Mouse (Mus musculus) spleen, embryonic (tissue): ENCODE results near the gene Psrc1.

Experiments
- CTCF ChIA-PET: fragments of 350-600 bp; sonication (Branson Sonifier 250); formaldehyde crosslinking; loops from one replicate; lab custom pipeline; 2022; lab: Charles Lee

Gene Psrc1

GRCm38 (mm10) chr3:108384425-108384824 is 786 bp downstream of the Psrc1 start:
- CTCF ChIA-PET, result interaction anchor here (0.6 kb wide), 1 partner anchor 23 kb away, joined by 3 read pairs; no protein-coding TSS in a partner anchor

DNA sequence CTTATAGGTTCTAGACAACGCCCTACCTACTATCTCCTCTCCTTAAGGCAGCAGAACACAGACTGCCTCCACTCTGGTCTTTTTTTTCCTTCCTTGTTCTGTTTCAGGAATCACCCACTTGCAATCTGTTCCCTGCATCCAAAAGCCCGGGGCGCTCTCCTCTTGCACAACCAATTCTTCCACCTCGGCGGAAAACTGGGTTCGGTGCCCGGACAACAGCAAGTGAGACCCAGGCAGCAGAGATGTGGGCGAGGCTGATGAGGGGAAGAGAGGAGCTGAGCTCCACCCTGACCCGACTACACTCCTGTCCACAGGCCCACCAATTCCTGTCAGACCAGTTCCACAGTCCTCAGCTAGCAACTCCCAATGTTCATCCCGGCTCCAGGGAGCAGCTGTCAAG is 2.5 kb downstream of the Psrc1 start:
- CTCF ChIA-PET, result interaction anchor here (0.6 kb wide), 1 partner anchor 201 kb away, joined by 3 read pairs; no protein-coding TSS in a partner anchor

DNA sequence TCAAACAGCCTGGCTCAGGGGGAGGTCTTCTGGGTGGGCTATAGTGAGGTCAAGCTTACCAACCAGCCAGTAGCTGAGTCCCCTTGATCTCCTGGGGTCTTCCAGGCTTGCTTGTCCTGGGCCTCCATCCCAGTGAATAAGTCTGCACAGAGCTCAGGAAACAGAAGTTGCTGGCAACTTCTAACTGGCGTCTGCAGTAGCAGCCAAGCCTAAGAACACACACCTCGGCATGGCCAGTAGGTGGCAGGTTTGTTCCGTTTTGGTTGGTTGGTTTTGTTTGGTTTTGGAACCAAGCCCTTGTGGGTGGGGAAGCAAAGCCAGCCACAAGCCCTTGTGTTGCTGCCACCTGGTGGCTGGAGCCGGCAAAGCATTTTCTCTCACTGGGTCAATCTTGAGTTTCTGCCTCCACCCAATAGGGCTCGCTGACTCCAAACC is 5.5 kb downstream of the Psrc1 start:
- CTCF ChIA-PET, result interaction anchor here (1.1 to 1.5 kb wide), 2 partner anchors 12 to 225 kb away, joined by 3 to 7 read pairs; no protein-coding TSS in a partner anchor

GRCm38 (mm10) chr3:108392299-108392698 is 8.7 kb downstream of the Psrc1 start:
- CTCF ChIA-PET, result no interaction called here

GRCm38 (mm10) chr3:108392793-108393192 is 9.2 kb downstream of the Psrc1 start:
- CTCF ChIA-PET, result no interaction called here

DNA sequence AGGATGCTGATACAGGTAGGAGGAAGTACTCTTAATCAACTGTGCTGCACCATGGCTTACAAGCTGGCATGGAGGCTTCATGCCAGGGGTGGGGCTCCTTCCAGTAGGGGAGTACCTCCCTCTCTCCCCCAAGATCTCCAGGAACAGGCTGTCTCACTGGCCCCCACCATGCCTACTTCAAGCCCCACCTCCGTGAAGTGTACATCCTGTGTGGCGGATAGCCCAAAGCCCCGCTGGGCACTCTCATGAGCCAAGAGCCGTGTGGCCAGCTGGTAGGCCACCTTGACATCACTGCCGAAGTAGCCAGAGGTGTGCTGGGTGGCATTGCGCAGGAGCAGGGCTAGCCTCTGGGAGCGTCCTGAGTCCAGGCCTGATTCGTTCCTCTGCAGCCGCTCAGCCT is 14.6 kb downstream of the Psrc1 start:
- CTCF ChIA-PET, result no interaction called here

DNA sequence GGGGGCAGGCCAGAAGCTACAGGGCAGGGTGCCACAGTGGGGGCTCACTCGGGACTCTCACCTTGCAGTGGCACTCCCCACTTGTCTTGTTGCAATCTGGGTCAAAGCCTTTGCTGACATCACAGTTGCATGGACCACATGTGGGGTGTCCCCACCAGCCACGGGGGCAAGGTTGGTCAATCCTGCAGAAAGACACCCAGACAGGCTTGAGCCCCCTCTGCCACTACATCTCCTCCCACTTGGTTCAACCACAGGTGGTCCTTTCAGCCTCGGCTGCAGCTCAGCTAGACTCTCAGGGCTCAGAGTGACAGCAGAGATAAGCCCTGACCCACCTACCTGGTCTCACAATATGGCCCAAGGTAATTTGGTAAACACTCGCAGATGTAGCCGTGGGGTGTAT is 16.8 kb downstream of the Psrc1 start:
- CTCF ChIA-PET, result no interaction called here

DNA sequence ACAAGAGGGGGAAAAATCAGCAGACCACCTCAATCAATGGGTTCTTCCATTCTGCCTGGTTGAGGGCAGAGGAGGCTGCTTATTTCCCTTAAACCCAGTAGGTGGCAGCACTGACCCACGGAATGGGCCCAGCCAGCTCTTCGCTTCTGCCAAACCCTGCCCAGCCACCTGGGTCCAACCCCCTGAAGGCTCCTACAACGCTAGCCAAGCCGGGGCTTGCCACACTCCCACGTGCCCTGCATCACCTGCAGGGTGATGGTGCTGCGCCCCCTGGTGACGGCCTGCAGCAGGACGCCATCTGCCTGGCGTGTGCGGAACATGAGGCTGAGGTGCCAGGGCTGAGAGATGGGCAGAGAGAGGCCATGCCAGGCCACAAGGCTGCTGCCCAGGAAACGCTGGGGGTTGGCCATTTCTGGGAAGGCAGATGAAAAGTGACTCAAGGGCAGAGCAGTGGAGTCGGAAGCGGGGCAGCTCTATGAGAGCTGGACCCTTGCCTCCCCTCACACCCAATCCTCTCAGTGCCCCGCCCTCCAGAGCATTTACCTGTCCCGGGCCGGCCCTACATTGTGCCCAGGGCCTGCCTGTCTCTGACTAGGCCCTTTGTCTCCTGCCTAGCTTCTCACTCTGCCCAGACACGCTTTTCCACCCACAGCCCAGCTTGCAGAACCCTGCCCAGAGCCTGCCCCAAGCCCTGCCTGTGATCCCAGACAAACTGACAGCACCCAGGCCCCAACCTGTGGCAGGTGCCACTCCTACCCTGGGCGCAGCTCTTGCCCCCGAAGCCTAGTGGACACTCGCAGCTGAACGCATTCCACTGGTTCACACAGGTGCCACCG is 18.3 kb downstream of the Psrc1 start:
- CTCF ChIA-PET, result interaction anchor here (0.7 to 1.3 kb wide), 4 partner anchors 13 to 226 kb away, joined by 3 read pairs; partner anchors contain the start of gene Celsr2

- CTCF ChIA-PET, result interaction anchor here (0.8 to 1.3 kb wide), 2 partner anchors 13 to 88 kb away, joined by 3 read pairs; partner anchors contain the start of gene Celsr2
Measured at GRCm38 (mm10) chr3:108402528-108402920, 18.9 kb downstream of the Psrc1 start.

- CTCF ChIA-PET, result no interaction called here
Measured at GRCm38 (mm10) chr3:108405536-108406305, 22.1 kb downstream of the Psrc1 start.

GRCm38 (mm10) chr3:108406306-108406885 is 22.8 kb downstream of the Psrc1 start:
- CTCF ChIA-PET, result no interaction called here

DNA sequence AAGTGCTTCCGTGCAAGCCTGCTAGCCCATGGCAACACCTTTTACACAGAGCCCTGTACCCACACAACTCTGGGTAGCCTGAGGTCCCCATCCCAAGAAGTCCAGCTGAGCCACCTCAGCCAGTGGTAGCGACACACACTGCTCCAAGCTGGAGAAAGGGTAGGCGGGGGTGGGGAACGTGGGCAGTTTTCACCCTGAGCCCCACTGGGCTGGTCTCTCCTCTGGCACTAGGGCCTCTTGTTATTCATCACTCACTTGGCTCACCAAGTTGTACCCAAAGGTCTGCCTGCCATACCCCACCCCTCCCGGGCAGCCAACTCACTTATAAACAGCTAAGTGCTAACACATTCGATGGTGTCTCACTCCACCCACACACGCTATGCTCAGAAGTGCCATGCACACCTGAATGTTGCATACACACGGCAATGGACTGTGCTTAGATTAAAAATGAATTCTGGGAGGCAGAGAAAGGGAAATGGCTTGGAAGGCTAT is 24.9 kb downstream of the Psrc1 start:
- CTCF ChIA-PET, result interaction anchor here (0.7 kb wide), 1 partner anchor 37 kb away, joined by 5 read pairs; no protein-coding TSS in a partner anchor

DNA sequence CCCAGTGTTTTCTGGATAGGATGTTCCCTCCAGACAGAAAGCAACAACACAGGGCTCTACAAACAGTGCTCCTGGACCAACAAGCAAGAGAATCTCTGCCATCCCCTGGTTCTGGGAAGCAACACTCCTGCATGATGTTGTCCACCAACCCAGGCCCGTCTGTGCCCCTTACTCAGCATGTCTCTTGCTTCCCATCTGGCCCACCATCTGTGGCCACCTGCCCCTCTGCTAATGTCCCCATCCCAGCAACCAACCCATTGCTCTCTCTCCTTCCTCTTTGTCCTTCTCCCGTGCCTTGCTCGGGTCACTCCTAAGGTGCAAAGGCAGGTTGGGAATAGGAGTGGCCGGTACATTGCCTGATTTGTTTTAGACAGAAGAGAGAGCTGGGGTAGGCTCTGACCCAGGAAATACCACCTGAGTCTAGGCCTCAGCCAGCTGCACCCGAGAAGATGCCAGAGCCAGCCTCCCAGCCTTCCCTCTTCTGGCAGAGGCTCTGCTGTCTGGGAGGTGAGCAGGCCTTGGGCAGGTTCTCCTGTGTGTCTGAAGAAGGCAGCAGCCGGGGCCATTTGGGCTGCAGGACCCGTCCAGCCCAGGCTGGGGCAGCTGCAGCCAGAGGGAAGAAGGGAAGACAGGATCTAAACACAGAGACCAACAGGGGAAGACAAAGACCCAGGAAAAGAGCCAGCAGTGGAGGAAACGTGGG is 26.2 kb downstream of the Psrc1 start:
- CTCF ChIA-PET, result no interaction called here

DNA sequence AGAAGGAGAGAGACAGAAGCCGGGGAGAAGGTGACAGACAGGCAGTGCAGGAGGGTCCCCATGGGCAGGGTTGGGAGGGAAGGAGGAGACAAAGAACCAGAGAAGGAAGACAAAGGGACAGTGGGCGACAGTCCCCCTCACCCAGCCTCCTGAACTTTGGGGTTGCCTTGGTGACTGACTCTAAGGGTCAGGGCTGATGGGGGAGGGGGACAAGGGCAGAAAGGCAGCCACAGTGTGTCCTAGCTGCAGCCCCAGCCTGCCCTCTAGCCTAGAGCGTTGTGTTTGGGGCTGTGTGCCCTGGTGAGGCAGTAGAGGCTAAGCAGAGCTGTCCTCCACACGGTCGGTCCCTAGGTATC is 26.7 kb downstream of the Psrc1 start:
- CTCF ChIA-PET, result no interaction called here

GRCm38 (mm10) chr3:108411026-108411753 is 27.6 kb downstream of the Psrc1 start:
- CTCF ChIA-PET, result no interaction called here

DNA sequence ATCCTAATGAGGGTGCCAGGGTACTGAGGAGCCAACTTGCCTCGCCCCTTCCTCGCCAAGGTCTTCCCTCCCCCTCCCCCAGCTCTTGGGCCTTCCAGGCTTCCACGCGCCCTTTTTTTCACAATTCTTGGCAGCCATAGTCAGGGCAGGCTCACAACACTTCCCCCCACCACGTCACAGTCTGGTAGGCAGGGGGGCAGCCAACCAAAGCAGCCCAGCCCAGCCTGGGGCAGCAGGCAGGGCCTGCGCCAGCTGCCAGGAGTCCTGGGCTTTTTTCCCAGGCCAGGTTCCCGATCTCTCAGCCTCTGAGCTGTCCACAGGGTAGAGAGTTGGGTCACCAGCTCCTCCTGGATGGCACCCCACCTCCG is 28.1 kb downstream of the Psrc1 start:
- CTCF ChIA-PET, result no interaction called here

DNA sequence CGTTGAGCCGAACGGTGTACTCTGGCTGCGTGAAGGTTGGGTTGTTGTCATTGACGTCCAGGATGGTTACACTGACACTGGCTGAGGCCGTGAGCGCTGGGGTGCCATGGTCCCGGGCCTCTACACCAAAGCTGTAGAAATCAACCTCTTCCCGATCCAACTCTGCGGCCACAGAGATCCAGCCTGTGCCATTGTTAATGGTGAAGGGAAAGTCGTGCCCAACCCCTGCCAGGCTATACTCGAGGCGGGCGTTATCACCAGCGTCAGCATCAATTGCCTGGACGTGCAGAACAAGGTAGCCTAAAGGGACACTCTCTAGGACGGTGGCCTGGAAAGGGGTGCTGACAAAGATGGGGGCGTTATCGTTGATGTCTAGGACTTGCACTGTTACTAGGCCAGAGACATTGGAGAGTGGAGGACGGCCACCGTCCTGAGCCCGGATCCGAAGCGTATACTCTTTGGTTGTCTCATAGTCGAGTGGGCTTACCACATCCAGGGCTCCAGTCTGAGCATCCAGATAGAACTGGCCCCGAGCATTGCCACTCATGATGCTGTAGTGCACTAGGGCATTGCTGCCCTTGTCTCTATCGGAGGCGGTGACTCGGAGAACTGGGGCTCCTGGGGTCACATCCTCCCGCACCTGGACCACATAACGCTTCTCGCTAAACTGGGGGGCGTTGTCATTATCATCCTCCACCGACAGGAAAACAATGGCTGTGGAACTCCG is 30.2 kb downstream of the Psrc1 start:
- CTCF ChIA-PET, result no interaction called here

DNA sequence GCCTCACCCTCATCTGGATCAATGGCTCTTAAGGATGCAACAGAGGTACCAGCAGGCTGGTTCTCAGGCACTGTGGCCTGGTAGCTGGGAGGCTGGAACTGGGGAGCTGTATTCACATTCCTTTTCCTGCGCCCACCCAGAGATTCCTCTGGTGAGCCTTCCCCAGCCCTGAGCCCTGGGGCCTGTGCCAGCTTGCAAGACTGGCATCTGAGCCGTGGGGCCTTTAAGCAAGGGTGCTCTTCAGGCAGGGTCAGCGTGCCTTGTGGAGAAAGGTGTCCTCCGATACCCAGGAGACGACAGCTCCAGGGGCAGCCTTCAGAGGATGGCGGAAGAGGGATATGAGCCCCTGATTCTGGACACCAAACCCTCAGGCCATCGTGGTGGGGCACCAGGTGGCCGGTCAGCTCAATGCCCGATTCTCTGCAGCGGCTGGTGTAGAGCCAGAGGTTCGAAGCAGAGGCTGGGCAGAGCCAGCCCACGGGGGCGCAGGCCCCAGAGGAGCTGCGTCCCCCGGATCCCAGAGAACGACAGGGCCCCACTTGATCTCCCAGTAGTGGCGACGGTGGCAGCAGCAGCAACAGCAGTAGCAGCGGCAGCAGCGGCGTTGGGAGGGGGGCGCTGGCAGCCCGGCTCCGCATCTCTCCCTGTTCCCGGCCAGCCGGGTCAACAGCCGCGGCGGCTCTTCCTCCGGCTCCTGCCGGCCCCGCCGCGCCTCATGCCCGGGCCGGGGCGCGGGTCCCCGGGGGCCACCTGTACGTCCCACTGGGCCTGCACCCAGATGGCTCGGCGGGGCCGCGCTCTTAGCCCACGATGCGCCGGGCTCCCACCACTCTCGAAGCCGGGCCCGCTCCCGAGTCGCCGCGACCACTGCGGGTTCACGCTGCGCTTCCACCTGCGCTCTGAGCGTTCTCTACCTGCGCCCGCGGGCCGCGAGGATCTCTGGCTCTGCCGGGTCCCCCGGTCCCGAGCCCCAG is 31.5 kb downstream of the Psrc1 start, which contains the start of gene Celsr2:
Gene Celsr2, minus strand, starts transcription at position 696 of the 974 bp plus-strand sequence.
- CTCF ChIA-PET, result interaction anchor here (0.6 to 1.0 kb wide), 3 partner anchors 13 to 594 kb away, joined by 3 to 4 read pairs (median 3); no protein-coding TSS in a partner anchor
